Mouse (Mus musculus) spleen, adult 2 months (tissue): ENCODE results near the gene Emc8.

Experiments used
- CTCF ChIP-seq: fragments of 200-500 bp; IDR thresholded peaks from 2 replicates; pipeline ENCODE4 v1.5.1; 2011; ENCODE audit warnings: mild to moderate bottlenecking, inconsistent platforms; ENCODE audit not compliant: insufficient read depth, insufficient read length, insufficient replicate concordance; ENCODE audit errors: extremely low read depth
- POLR2A ChIP-seq: fragments of 200-500 bp; IDR thresholded peaks from 2 replicates; pipeline ENCODE4 v1.6.1; 2011; ENCODE audit warnings: low read depth, low read length, inconsistent platforms

- no peak for TF ChIP-seq CTCF
- no peak for TF ChIP-seq POLR2A
Measured at GRCm38 (mm10) chr8:120642031-120642662, 26.2 kb downstream of the Emc8 start.
